Mouse (Mus musculus) bone marrow, adult 2 months (tissue): ENCODE data around the gene Gm13277. TPM values are rescaled to one million over a fixed set of nuclear protein-coding genes. Genes with fewer than 3 reads are reported as not detected.
"Not testable (repeated sequence)": the region's sequence is repeated elsewhere in the genome, so short reads cannot be mapped to it uniquely, and the experiment has no call there.

ENCODE experiments used
- H3K27ac ChIP-seq: fragments of 200-500 bp; 2 replicates; pipeline ENCODE4 v1.5.1; 2012; ENCODE audit warnings: low read depth, mild to moderate bottlenecking, control low read depth, inconsistent platforms, low read length; ENCODE audit not compliant: control insufficient read depth, poor library complexity, insufficient read depth
- H3K4me1 ChIP-seq: fragments of 200-500 bp; 2 replicates; pipeline ENCODE4 v1.6.1; 2011; ENCODE audit warnings: low read length; ENCODE audit not compliant: control insufficient read depth, insufficient read depth
- H3K4me3 ChIP-seq: fragments of 200-500 bp; replicated peaks from 2 replicates; pipeline ENCODE3; 2011; ENCODE audit warnings: mild to moderate bottlenecking, low read depth, low read length, control low read depth; ENCODE audit not compliant: control insufficient read depth
- CTCF ChIP-seq: fragments of 200-500 bp; IDR thresholded peaks from 2 replicates; pipeline ENCODE4 v1.5.1; 2011; ENCODE audit warnings: low read length, control low read depth; ENCODE audit not compliant: control insufficient read depth, insufficient read depth
- POLR2A ChIP-seq: fragments of 200-500 bp; IDR thresholded peaks from 2 replicates; pipeline ENCODE4 v1.6.1; 2011; ENCODE audit warnings: low read depth, mild to moderate bottlenecking, control low read depth, low read length, borderline replicate concordance; ENCODE audit not compliant: control insufficient read depth
- WGBS: fragments of 180-500 bp; shearing (Covaris S2); methylation state at CpG from one replicate; pipeline ENCODE4 v1.1.7; 2018; 5-methylcytosine and 5-hydroxymethylcytosine counted together
- polyA plus RNA-seq: library from polyadenylated mRNA; stranded (reverse); fragments of >200 nt; gene quantifications from 2 replicates; pipeline ENCODE4 v1.2.4, GENCODE M21; 2011; ENCODE audit warnings: low replicate concordance; ENCODE audit not compliant: missing spikeins, insufficient read depth, insufficient read length

Gm13277 gene
- polyA plus RNA-seq, 1 experiment, result not detected

DNA sequence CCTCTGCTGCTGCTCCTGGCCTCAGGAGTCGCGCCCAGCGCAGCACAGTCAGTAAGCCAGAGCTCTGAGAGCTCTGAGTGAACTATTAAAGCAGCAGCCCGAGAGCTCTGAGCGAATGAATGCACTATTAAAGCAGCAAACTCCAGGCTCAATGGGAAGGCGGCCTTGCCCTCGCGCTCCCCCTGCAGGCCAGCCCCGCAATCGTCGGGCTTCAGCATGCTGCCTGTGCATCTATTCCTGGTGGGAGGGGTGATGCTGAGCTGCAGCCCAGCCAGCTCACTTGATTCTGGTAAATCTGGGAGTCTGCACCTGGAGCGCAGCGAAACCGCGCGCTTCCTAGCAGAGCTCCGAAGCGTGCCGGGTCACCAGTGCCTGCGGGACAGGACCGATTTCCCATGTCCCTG lies 30.8 kb upstream of the Gm13277 start:
- Histone ChIP-seq H3K4me3 (peak overlapping the region; percentile 62), H3K27ac (peak overlapping the region; percentile 92)
- H3K4me1 ChIP-seq, result not testable (repeated sequence)
- WGBS, result 1% methylated on average over 21 of the region's 21 CpGs
- TF ChIP-seq CTCF, result peak; percentile 70

DNA sequence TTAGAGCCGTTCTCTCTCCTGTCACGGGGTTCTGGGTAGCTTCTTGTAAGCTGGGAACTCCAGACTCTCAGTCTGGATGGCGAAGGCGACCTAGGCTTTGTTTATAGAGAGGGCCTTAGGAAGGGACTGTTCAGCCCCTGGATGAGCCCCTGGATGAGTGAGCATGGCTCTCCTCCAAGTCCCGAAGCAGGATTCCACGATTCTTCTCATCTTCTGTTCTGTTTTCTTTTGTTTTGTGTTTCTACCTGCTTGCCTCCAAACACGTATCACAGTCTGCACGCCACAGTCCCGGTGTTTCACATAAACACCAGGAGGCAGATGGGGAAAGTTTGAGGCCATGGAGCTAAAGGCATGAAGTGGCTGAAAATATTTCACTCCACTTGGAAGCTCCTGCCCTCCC lies 29.7 kb upstream of the Gm13277 start:
- WGBS, result 90% methylated on average over 9 of the region's 9 CpGs

DNA sequence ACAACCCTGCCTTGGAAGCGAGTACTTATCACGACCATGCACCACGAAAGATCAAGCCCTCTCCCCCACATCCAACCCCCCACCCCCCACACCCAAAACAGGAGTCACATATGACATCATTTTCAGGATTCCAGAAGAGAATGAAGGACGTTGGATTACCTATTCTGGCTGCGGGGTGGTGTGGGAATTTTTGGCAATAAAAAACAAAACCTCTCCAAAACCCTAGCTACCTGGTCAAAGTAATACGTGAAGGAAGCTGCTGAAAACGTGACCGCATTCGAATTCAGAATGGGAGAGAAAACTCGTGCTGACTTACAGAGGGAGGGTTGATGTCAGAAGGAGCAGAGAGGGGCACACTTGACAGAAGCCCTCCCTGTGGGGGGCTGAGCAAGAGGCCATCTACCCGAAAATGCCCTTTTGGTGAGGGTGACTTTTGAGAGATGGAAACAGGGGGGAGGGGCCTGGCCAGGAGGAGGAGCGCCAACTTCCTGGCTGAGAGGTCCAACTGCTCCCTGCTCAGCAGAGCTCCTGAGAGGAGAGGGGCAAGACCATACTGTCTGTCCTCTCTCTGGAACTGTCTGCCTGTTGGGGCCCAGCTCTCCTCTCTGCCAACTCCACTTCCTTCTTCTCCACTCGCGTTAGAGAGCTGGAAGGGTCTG lies 28.7 kb upstream of the Gm13277 start, which contains the start of gene Gm13283:
Gm13283 (plus strand) TSS at position 510 of the 659 bp plus-strand sequence.
- H3K4me3 ChIP-seq, H3K4me1 ChIP-seq: not testable (repeated sequence)
- WGBS, result 14% methylated on average over 11 of the region's 14 CpGs
- H3K27ac ChIP-seq, result peak within 1 kb of the TSS; percentile 74; the same call in 1 of the 2 replicates

More for the DNA sequence above, 29.7 kb upstream of the Gm13277 start:
- H3K4me3 ChIP-seq, H3K4me1 ChIP-seq, H3K27ac ChIP-seq: not testable (repeated sequence)

DNA sequence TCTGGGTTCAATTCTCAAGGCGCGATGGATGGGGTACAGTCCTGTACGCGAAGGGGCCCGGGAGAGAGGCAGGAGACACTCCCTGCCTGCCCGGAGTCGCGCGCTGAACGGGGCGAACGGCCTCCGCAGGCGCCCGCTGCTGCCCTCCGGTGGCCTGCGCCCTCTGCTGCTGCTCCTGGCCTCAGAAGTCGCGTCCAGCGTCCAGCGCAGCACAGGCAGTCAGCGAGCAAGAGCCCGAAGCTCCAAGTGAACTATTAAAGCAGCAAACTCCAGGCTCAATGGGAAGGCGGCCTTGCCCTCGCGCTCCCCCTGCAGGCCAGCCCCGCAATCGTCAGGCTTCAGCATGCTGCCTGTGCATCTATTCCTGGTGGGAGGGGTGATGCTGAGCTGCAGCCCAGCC lies 28.0 kb upstream of the Gm13277 start:
- peak; percentile 43; the same call in 1 of the 2 replicates for TF ChIP-seq POLR2A
- not testable (repeated sequence) for H3K4me3 ChIP-seq, H3K4me1 ChIP-seq
- WGBS, result under 1% methylated on average over 28 of the region's 28 CpGs
- peak overlapping the region; percentile 74; the same call in 1 of the 2 replicates for H3K27ac ChIP-seq

DNA sequence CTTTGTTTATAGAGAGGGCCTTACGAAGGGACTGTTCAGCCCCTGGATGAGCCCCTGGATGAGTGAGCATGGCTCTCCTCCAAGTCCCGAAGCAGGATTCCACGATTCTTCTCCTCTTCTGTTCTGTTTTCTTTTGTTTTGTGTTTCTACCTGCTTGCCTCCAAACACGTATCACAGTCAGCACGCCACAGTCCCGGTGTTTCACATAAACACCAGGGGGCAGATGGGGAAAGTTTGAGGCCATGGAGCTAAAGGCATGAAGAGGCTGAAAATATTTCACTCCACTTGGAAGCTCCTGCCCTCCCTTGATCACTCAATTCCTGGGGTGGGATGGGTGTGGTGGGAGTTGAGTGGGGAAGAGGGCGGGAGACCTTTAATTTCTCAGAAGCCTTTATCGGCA lies 26.7 kb upstream of the Gm13277 start:
- 71% methylated on average over 6 of the region's 8 CpGs for WGBS
- H3K4me3 ChIP-seq, H3K4me1 ChIP-seq, H3K27ac ChIP-seq: not testable (repeated sequence)

DNA sequence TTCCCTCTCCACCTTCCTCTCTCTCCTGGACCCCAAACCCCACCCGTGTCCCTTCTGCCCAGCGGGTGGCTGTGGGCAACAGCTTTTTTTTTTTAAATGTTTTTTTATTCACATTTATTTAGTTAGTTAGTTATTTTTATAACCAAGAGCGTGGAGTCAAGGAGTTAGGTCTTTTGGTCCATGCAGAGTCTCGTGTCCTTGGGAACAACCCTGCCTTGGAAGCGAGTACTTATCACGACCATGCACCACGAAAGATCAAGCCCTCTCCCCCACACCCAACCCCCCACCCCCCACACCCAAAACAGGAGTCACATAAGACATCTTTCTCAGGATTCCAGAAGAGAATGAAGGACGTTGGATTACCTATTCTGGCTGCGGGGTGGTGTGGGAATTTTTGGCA lies 26.1 kb upstream of the Gm13277 start:
- H3K4me1 ChIP-seq, H3K27ac ChIP-seq, H3K4me3 ChIP-seq: not testable (repeated sequence)
- 49% methylated on average over 9 of the region's 9 CpGs for WGBS

DNA sequence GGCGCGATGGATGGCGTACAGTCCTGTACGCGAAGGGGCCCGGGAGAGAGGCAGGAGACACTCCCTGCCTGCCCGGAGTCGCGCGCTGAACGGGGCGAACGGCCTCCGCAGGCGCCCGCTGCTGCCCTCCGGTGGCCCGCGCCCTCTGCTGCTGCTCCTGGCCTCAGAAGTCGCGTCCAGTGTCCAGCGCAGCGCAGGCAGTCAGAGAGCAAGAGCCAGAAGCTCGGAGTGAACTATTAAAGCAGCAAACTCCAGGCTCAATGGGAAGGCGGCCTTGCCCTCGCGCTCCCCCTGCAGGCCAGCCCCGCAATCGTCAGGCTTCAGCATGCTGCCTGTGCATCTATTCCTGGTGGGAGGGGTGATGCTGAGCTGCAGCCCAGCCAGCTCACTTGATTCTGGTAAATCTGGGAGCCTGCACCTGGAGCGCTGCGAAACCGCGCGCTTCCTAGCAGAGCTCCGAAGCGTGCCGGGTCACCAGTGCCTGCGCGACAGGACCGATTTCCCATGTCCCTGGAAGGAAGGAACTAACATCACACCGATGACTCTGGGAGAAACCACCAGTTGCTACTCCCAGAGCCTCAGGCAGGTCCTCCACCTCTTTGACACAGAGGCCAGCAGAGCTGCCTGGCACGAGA lies 24.9 kb upstream of the Gm13277 start:
- peak overlapping the region; percentile 31 for H3K4me3 ChIP-seq
- H3K27ac ChIP-seq, result peak overlapping the region; percentile 81
- WGBS, result 2% methylated on average over 34 of the region's 42 CpGs

DNA sequence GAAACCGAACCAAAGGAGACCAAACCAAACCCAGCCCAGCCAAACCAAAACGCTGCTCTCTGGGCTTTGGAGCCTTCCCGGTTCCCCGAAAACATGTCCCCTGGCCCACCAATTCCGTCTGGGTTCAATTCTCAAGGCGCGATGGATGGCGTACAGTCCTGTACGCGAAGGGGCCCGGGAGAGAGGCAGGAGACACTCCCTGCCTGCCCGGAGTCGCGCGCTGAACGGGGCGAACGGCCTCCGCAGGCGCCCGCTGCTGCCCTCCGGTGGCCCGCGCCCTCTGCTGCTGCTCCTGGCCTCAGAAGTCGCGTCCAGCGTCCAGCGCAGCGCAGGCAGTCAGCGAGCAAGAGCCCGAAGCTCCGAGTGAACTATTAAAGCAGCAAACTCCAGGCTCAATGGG lies 14.9 kb upstream of the Gm13277 start, which contains the start of gene Gm13290:
Gm13290 (plus strand) TSS at position 301 of the 400 bp plus-strand sequence.
- WGBS, result no CpG with 5 or more reads among the region's 32 CpGs
- H3K27ac ChIP-seq, H3K4me1 ChIP-seq, H3K4me3 ChIP-seq: not testable (repeated sequence)

More for the DNA sequence above, 24.9 kb upstream of the Gm13277 start:
- TF ChIP-seq CTCF (peak; percentile 8; the same call in 1 of the 2 replicates), POLR2A (peak; percentile 50; the same call in 1 of the 2 replicates)
- H3K4me1 ChIP-seq, result not testable (repeated sequence)

DNA sequence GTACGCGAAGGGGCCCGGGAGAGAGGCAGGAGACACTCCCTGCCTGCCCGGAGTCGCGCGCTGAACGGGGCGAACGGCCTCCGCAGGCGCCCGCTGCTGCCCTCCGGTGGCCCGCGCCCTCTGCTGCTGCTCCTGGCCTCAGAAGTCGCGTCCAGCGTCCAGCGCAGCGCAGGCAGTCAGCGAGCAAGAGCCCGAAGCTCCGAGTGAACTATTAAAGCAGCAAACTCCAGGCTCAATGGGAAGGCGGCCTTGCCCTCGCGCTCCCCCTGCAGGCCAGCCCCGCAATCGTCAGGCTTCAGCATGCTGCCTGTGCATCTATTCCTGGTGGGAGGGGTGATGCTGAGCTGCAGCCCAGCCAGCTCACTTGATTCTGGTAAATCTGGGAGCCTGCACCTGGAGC lies 11.8 kb upstream of the Gm13277 start, which contains the start of gene Gm13289:
Gm13289 (plus strand) TSS at position 301 of the 400 bp plus-strand sequence.
- H3K4me3 ChIP-seq, H3K27ac ChIP-seq, H3K4me1 ChIP-seq: not testable (repeated sequence)
- WGBS, result no CpG with 5 or more reads among the region's 29 CpGs

DNA sequence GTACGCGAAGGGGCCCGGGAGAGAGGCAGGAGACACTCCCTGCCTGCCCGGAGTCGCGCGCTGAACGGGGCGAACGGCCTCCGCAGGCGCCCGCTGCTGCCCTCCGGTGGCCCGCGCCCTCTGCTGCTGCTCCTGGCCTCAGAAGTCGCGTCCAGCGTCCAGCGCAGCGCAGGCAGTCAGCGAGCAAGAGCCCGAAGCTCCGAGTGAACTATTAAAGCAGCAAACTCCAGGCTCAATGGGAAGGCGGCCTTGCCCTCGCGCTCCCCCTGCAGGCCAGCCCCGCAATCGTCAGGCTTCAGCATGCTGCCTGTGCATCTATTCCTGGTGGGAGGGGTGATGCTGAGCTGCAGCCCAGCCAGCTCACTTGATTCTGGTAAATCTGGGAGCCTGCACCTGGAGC lies 8.9 kb upstream of the Gm13277 start, which contains the start of gene Gm13272:
Gm13272 (plus strand) TSS at position 301 of the 400 bp plus-strand sequence.
- WGBS, result no CpG with 5 or more reads among the region's 29 CpGs
- not testable (repeated sequence) for H3K4me3 ChIP-seq, H3K4me1 ChIP-seq, H3K27ac ChIP-seq

DNA sequence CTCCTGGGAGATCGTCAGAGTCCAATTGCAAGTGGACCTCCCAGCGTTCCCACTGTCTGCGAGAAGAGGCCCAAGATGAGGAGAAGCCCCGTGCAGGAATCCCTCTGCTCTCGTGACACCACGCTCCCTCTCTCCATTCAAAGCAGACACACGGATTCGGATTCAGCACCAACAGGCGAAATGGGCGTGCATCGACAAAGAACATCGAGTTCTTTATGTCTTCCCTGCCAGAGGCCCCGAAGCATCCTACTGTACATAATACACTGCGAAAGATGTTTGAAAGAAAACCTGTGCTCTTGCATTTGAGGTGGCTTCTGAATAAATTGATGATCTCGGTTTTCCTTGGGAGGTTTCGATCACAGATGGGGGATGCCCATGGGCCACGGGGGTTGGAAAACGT lies 8.1 kb upstream of the Gm13277 start:
- H3K4me3 ChIP-seq, H3K4me1 ChIP-seq, H3K27ac ChIP-seq: not testable (repeated sequence)
- WGBS, result 67% methylated on average over 16 of the region's 18 CpGs

DNA sequence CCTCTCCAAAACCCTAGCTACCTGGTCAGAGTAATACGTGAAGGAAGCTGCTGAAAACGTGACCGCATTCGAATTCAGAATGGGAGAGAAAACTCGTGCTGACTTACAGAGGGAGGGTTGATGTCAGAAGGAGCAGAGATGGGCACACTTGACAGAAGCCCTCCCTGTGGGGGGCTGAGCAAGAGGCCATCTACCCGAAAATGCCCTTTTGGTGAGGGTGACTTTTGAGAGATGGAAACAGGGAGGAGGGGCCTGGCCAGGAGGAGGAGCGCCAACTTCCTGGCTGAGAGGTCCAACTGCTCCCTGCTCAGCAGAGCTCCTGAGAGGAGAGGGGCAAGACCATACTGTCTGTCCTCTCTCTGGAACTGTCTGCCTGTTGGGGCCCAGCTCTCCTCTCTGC lies 6.6 kb upstream of the Gm13277 start, which contains the start of gene Ifnz:
Ifnz (plus strand) TSS at position 301 of the 400 bp plus-strand sequence.
- not testable (repeated sequence) for H3K4me3 ChIP-seq, H3K4me1 ChIP-seq
- H3K27ac ChIP-seq, result peak within 1 kb of the TSS; percentile 69; the same call in 1 of the 2 replicates
- WGBS, result 8% methylated on average over 5 of the region's 7 CpGs

DNA sequence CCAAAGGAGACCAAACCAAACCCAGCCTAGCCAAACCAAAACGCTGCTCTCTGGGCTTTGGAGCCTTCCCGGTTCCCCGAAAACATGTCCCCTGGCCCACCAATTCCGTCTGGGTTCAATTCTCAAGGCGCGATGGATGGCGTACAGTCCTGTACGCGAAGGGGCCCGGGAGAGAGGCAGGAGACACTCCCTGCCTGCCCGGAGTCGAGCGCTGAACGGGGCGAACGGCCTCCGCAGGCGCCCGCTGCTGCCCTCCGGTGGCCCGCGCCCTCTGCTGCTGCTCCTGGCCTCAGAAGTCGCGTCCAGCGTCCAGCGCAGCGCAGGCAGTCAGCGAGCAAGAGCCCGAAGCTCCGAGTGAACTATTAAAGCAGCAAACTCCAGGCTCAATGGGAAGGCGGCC lies 6.1 kb upstream of the Gm13277 start:
- not testable (repeated sequence) for H3K4me3 ChIP-seq, H3K4me1 ChIP-seq
- under 1% methylated on average over 16 of the region's 31 CpGs for WGBS
- peak overlapping the region; percentile 69; the same call in 1 of the 2 replicates for H3K27ac ChIP-seq
